Mouse (Mus musculus): Measurements from ENCODE around the gene Zkscan1. TPM values are rescaled to one million over a fixed set of nuclear protein-coding genes. Genes with fewer than 3 reads are reported as not detected.
"Not testable (repeated sequence)": the region's sequence is repeated elsewhere in the genome, so short reads cannot be mapped to it uniquely, and the experiment has no call there.

The Zkscan1 gene
- polyA plus RNA-seq, 1 experiment from 2014 or later: 3.7 TPM

DNA sequence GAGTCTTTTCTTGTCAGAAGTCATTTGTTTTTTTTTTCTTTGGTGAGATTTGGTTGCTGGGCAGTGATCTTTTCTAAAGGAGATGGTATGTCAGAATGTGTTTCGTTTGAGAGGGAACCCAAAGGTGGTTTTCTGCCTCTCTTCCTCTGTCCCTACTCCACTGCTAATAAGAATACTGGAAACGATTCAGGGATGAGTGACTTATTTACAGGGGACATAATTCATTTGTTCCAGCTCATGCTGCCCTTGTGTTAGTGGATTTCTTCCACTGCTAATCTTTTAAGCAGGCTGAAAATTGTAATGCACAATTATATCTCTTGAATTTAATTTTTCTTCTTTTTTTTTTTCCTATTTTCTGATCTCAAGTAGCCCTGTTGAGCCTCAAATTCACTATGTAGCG is 2.0 kb downstream of the Zkscan1 start:
- H3K9me3 ChIP-seq (replicated peaks): no peaks in the 10 kb centered on the region
- H3K4me2 ChIP-seq: peak overlapping the region; percentile 67
- no peaks in the 10 kb centered on the region for H3K27me3 ChIP-seq
- H3K9ac ChIP-seq: no peak overlapping the region
- peaks cover 58% of the 10 kb centered on the region for H3K4me1 ChIP-seq (replicated peaks)
- 64% methylated on average over 3 of the region's 3 CpGs for WGBS (ENCODE audit: insufficient replicate concordance)
- peaks cover 13% of the 10 kb centered on the region; the same call in 1 of the 2 replicates for H3K36me3 ChIP-seq (replicated peaks)
- no peak overlapping the region for H3K27ac ChIP-seq (replicated peaks)
- 0 out of 2 replicates have a peak overlapping the region, but pooled peaks have one; percentile 99 for H3K4me3 ChIP-seq (replicated peaks)
- no peak for ATAC-seq (ENCODE audit: insufficient read depth)

DNA sequence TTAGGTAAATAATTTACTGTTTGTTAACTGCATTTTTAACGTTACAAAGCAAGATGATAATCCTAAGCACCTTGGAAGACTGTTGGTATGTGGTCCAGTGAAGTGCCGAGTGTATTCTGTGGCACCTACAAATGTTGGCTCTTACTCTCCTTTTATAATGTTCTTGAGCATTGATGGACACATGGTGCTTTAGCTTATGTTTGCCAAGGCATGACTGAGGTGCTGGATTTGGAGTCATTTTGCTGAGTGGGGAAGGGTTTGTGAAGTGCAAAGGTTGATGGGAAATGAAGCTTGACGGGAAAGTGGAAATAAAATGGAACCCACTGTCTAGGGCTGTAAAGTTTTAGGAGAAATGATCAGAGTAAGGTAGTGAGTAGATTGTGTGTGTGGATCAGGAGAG is 3.5 kb downstream of the Zkscan1 start:
- WGBS (ENCODE audit: insufficient replicate concordance): 60% methylated on average over 3 of the region's 3 CpGs
- Histone ChIP-seq H3K36me3 (replicated peaks) (peaks cover 23% of the 10 kb centered on the region), H3K9ac (no peak overlapping the region), H3K27ac (replicated peaks) (peak overlapping the region; percentile 61), H3K4me1 (replicated peaks) (peaks cover 58% of the 10 kb centered on the region), H3K4me3 (replicated peaks) (no peak overlapping the region), H3K9me3 (replicated peaks) (no peaks in the 10 kb centered on the region), H3K4me2 (peak overlapping the region; percentile 32), H3K27me3 (no peaks in the 10 kb centered on the region)
- ATAC-seq (ENCODE audit: insufficient read depth): no peak

DNA sequence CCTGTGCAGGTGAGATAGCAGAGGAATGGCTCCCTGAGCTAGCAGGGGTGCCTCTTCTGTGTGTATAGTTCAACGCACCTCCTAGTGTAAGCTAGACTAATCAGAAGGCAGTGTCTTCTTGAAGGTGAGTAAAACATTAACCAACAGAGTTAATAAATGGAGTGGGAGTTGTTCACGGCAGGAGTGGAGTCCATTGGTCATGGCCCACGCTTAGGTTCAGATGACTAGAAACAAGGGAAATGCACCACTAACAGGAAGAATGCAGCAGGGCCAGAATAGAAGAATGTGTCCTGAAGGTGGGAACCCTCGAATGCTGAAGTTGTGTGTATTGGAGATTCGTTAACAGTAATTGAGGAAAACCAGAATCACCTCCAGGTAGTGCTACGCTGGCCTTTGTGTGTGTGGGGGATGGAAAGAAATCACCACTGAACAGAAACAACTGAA is 4.2 kb downstream of the Zkscan1 start:
- H3K27me3 ChIP-seq: no peaks in the 10 kb centered on the region
- peak; percentile 53 for ATAC-seq (ENCODE audit: insufficient read depth)
- H3K9ac ChIP-seq: no peak overlapping the region
- H3K4me3 ChIP-seq (replicated peaks): peak overlapping the region; percentile 10
- WGBS (ENCODE audit: insufficient replicate concordance): 52% methylated on average over 6 of the region's 6 CpGs
- peak overlapping the region; percentile 61 for H3K27ac ChIP-seq (replicated peaks)
- peaks cover 31% of the 10 kb centered on the region for H3K36me3 ChIP-seq (replicated peaks)
- peaks cover 51% of the 10 kb centered on the region for H3K4me1 ChIP-seq (replicated peaks)
- no peaks in the 10 kb centered on the region for H3K9me3 ChIP-seq (replicated peaks)
- H3K4me2 ChIP-seq: peak overlapping the region; percentile 32

DNA sequence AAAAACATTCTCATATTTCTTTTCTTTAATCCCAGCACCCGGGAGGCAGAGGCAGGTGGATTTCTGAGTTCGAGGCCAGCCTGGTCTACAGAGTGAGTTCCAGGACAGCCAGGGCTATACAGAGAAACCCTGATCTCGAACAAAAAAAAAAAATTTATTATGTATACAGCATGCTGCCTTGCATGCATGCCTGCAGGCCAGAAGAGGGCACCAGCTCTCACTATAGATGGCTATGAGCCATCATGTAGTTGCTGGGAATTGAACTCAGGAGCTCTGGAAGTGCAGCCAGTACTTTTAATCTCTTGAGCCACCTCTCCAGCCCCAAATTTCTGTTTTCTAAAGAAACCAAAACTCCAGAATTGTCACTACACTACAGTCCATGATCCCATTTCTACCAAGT is 5.4 kb downstream of the Zkscan1 start:
- H3K27ac ChIP-seq (replicated peaks): no peak overlapping the region; the same call in 1 of the 2 replicates
- WGBS (ENCODE audit: insufficient replicate concordance): 52% methylated on average over 3 of the region's 3 CpGs

DNA sequence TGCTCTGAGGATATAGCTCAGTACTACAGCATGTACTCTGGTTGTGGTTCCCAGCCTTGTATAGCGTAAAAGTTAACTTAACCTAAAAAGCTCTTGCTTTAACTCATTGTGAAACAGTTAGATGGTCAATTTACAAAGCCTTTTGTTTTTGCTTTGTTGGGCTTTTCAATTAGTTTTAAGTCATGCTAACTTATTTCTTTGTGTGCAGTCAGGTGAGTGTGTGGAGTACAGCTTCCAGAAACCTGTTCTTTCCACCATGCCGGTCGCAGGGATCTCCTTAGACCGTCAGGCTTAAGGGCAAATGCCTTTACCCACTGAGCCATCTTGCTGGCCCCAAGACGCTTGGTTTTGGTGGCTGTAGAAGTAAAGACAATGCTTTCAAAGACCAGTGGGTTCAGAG is 5.9 kb downstream of the Zkscan1 start:
- Histone ChIP-seq H3K36me3 (replicated peaks) (peaks cover 44% of the 10 kb centered on the region), H3K9ac (no peak overlapping the region), H3K9me3 (replicated peaks) (no peaks in the 10 kb centered on the region), H3K27ac (replicated peaks) (no peak overlapping the region), H3K4me2 (no peak overlapping the region), H3K4me3 (replicated peaks) (no peak overlapping the region), H3K4me1 (replicated peaks) (peaks cover 45% of the 10 kb centered on the region), H3K27me3 (no peaks in the 10 kb centered on the region)
- ATAC-seq (ENCODE audit: insufficient read depth): no peak
- 92% methylated on average over 5 of the region's 5 CpGs for WGBS (ENCODE audit: insufficient replicate concordance)

More for the DNA sequence above, 5.4 kb downstream of the Zkscan1 start:
- H3K27me3 ChIP-seq: no peaks in the 10 kb centered on the region
- no peak overlapping the region for H3K4me3 ChIP-seq (replicated peaks)
- no peaks in the 10 kb centered on the region for H3K9me3 ChIP-seq (replicated peaks)
- no peak overlapping the region for H3K9ac ChIP-seq
- H3K4me2 ChIP-seq: no peak overlapping the region
- H3K4me1 ChIP-seq (replicated peaks): peaks cover 48% of the 10 kb centered on the region
- no peak for ATAC-seq (ENCODE audit: insufficient read depth)
- H3K36me3 ChIP-seq (replicated peaks): peaks cover 42% of the 10 kb centered on the region

DNA sequence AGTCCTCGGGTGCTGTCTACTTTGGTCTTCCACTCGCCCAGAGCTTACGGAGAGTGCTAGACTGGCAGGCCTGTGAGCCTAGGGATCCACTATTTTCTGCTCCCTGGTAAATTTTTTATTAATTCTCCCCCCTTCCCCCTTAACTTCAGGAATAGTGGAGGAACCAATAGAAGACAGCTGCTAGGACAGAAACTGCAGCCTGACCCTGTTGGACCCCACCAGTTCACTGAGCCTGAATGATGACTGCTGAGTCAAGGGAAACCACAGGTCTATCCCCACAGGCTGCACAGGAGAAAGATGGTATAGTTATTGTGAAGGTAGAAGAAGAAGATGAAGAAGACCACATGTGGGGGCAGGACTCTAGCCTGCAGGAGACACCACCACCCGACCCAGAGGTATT is 7.9 kb downstream of the Zkscan1 start:
- no peaks in the 10 kb centered on the region for H3K27me3 ChIP-seq
- ATAC-seq (ENCODE audit: insufficient read depth): no peak
- peaks cover 58% of the 10 kb centered on the region for H3K36me3 ChIP-seq (replicated peaks)
- no peaks in the 10 kb centered on the region for H3K9me3 ChIP-seq (replicated peaks)
- peaks cover 27% of the 10 kb centered on the region for H3K4me1 ChIP-seq (replicated peaks)
- H3K27ac ChIP-seq (replicated peaks): no peak overlapping the region
- H3K4me3 ChIP-seq (replicated peaks): no peak overlapping the region
- 88% methylated on average over 4 of the region's 4 CpGs for WGBS (ENCODE audit: insufficient replicate concordance)
- H3K4me2 ChIP-seq: no peak overlapping the region
- no peak overlapping the region for H3K9ac ChIP-seq

- ATAC-seq (ENCODE audit: insufficient read depth): peak; percentile 84
- Histone ChIP-seq H3K4me1 (replicated peaks) (peaks cover 10% of the 10 kb centered on the region; the same call in 1 of the 2 replicates), H3K27ac (replicated peaks) (peak overlapping the region; percentile 56), H3K9ac (no peak overlapping the region), H3K9me3 (replicated peaks) (no peaks in the 10 kb centered on the region), H3K4me2 (no peak overlapping the region), H3K4me3 (replicated peaks) (no peak overlapping the region), H3K27me3 (no peaks in the 10 kb centered on the region), H3K36me3 (replicated peaks) (peaks cover 69% of the 10 kb centered on the region)
- WGBS (ENCODE audit: insufficient replicate concordance): 78% methylated on average over 6 of the region's 6 CpGs
Observed at GRCm38 (mm10) chr5:138094474-138094873, 9.6 kb downstream of the Zkscan1 start.

- no peak overlapping the region for H3K4me2 ChIP-seq
- H3K27me3 ChIP-seq: no peaks in the 10 kb centered on the region
- WGBS (ENCODE audit: insufficient replicate concordance): 77% methylated on average over 2 of the region's 2 CpGs
- no peak for ATAC-seq (ENCODE audit: insufficient read depth)
- H3K4me1 ChIP-seq (replicated peaks): no peaks in the 10 kb centered on the region
- H3K27ac ChIP-seq (replicated peaks): no peak overlapping the region
- no peak overlapping the region for H3K4me3 ChIP-seq (replicated peaks)
- peaks cover 46% of the 10 kb centered on the region for H3K36me3 ChIP-seq (replicated peaks)
- H3K9ac ChIP-seq: no peak overlapping the region
- H3K9me3 ChIP-seq (replicated peaks): no peaks in the 10 kb centered on the region
Observed at GRCm38 (mm10) chr5:138104976-138105375, 20.1 kb downstream of the Zkscan1 start.

DNA sequence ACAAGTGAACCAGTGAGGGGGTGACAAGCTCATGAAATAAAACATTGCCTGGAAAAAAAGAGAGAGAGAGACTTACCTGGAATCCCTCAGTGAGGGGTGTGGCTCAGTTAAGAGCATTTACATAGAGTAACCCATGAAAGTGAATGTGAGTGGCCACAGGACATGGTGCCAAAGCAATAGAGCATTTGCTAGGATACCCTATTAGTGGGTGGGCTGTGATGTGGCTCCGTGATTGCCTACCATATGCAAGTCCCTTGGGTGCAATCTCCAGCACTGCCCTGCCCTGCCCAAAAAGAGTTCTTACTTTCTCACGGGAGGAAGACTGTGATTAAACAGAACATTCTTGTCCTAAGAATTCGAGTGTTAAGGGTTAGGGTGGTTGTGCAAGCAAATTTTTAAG is 22.2 kb downstream of the Zkscan1 start:
- H3K4me1 ChIP-seq (replicated peaks): no peaks in the 10 kb centered on the region
- no peak overlapping the region for H3K4me2 ChIP-seq
- H3K9me3 ChIP-seq (replicated peaks): no peaks in the 10 kb centered on the region
- ATAC-seq (ENCODE audit: insufficient read depth): no peak
- no peak overlapping the region for H3K4me3 ChIP-seq (replicated peaks)
- no peak overlapping the region for H3K27ac ChIP-seq (replicated peaks)
- peaks cover 24% of the 10 kb centered on the region for H3K36me3 ChIP-seq (replicated peaks)
- H3K27me3 ChIP-seq: no peaks in the 10 kb centered on the region
- WGBS (ENCODE audit: insufficient replicate concordance): 55% methylated on average over 3 of the region's 3 CpGs
- H3K9ac ChIP-seq: no peak overlapping the region

DNA sequence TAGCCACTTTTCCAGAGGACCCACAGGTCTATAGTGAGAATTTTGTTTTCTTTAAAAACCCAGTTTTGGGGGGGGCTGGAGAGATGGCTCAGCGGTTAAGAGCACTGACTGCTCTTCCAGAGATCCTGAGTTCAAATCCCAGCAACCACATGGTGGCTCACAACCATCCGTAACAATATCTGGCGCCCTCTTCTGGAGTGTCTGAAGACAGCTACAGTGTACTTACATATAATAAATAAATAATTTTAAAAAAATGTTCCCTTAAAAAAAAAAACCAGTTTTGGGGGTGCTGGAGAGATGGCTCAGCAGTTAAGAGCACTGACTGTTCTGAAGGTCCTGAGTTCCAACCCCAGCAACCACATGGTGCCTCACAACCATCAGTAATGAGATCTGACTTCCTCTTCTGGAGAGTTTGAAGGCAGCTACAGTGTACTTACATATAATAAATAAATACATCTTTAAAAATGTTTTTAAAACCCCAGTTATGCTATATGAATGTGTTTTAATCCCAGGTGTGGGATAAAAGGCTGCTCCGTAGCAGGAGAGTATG is 25.0 kb downstream of the Zkscan1 start:
- H3K9me3 ChIP-seq (replicated peaks); H3K9ac ChIP-seq; H3K27me3 ChIP-seq; H3K4me1 ChIP-seq (replicated peaks); ATAC-seq (ENCODE audit: insufficient read depth); H3K4me3 ChIP-seq (replicated peaks); H3K27ac ChIP-seq (replicated peaks); H3K36me3 ChIP-seq (replicated peaks); H3K4me2 ChIP-seq: not testable (repeated sequence)
- WGBS (ENCODE audit: insufficient replicate concordance): 55% methylated on average over 4 of the region's 4 CpGs

- WGBS (ENCODE audit: insufficient replicate concordance): 7% methylated on average over 38 of the region's 38 CpGs
- no peaks in the 10 kb centered on the region for H3K9me3 ChIP-seq (replicated peaks)
- peaks cover 33% of the 10 kb centered on the region for H3K4me1 ChIP-seq (replicated peaks)
- H3K27ac ChIP-seq (replicated peaks): peak within 1 kb of the TSS; percentile 95
- H3K27me3 ChIP-seq: no peaks in the 10 kb centered on the region
- H3K9ac ChIP-seq: peak within 1 kb of the TSS; percentile 73
- peak; percentile 95 for ATAC-seq (ENCODE audit: insufficient read depth)
- peaks cover 14% of the 10 kb centered on the region for H3K36me3 ChIP-seq (replicated peaks)
- peak within 1 kb of the TSS; percentile 75 for H3K4me2 ChIP-seq
- peak within 1 kb of the TSS; percentile 85 for H3K4me3 ChIP-seq (replicated peaks)
Observed at GRCm38 (mm10) chr5:138116255-138117198, 31.6 kb downstream of the Zkscan1 start, which contains the start of gene Zscan21. Gene Zscan21 (plus strand): TSS chr5:138116903.

Data from liver, embryonic 15.5 days (tissue).